Mouse (Mus musculus) limb, embryonic 15.5 days (tissue): Measurements from ENCODE around the gene Rad1. TPM values are rescaled to one million over a fixed set of nuclear protein-coding genes. Genes with fewer than 3 reads are reported as not detected.
"Not testable (repeated sequence)": the region's sequence is repeated elsewhere in the genome, so short reads cannot be mapped to it uniquely, and the experiment has no call there.

Experiments used
- ATAC-seq: fragments of 200-750 bp; cut with Nextera tagmentation; 2 replicates; pipeline ENCODE4 v1.8.0; 2017; ENCODE audit warnings: low read depth, moderate TSS enrichment; ENCODE audit not compliant: insufficient number of reproducible peaks, low FRiP score, low TSS enrichment
- H3K27ac ChIP-seq: fragments of 300-500 bp; sonication (generic); 2 replicates; pipeline ENCODE4 v1.5.1; 2015; ENCODE audit warnings: moderate library complexity, mild to moderate bottlenecking, inconsistent platforms
- H3K27me3 ChIP-seq: fragments of 300-500 bp; sonication (generic); 2 replicates; pipeline ENCODE4 v1.6.1; 2015; ENCODE audit warnings: inconsistent platforms
- H3K36me3 ChIP-seq: fragments of 300-500 bp; sonication (generic); 2 replicates; pipeline ENCODE4 v1.6.1; 2015; ENCODE audit warnings: inconsistent platforms
- H3K4me1 ChIP-seq: fragments of 300-500 bp; sonication (generic); 2 replicates; pipeline ENCODE4 v1.6.1; 2015; ENCODE audit warnings: inconsistent platforms
- H3K4me2 ChIP-seq: fragments of 300-500 bp; sonication (generic); 2 replicates; pipeline ENCODE4 v1.6.1; 2015; ENCODE audit warnings: mild to moderate bottlenecking, inconsistent platforms
- H3K4me3 ChIP-seq: fragments of 300-500 bp; sonication (generic); 2 replicates; pipeline ENCODE4 v1.5.1; 2015; ENCODE audit warnings: mild to moderate bottlenecking, inconsistent platforms
- H3K9ac ChIP-seq: fragments of 300-500 bp; sonication (generic); 2 replicates; pipeline ENCODE4 v1.6.1; 2015; ENCODE audit warnings: inconsistent platforms
- H3K9me3 ChIP-seq: fragments of 300-500 bp; sonication (generic); 2 replicates; pipeline ENCODE4 v1.6.1; 2016; ENCODE audit warnings: inconsistent platforms
- WGBS: fragments of 180-500 bp; shearing (Covaris S2); methylation state at CpG from one replicate; pipeline ENCODE4 v1.1.7; 2015; 5-methylcytosine and 5-hydroxymethylcytosine counted together
- polyA plus RNA-seq: library from polyadenylated mRNA; unstranded; fragments of >200 nt; fragmentation: Nextera tagmentation; extraction: Ambion mirVana; gene quantifications from 2 replicates; pipeline ENCODE4 v1.2.1, GENCODE M21; 2015

The Rad1 gene
- polyA plus RNA-seq, 1 experiment from 2014 or later: 27.6 TPM

- Histone ChIP-seq H3K27ac (no peak overlapping the region), H3K27me3 (no peaks in the 10 kb centered on the region), H3K4me1 (no peaks in the 10 kb centered on the region), H3K9ac (no peak overlapping the region), H3K36me3 (no peaks in the 10 kb centered on the region), H3K9me3 (no peaks in the 10 kb centered on the region), H3K4me2 (no peak overlapping the region), H3K4me3 (no peak overlapping the region)
- 86% methylated on average over 7 of the region's 7 CpGs for WGBS
- ATAC-seq: no peak
Observed at GRCm38 (mm10) chr15:10515166-10515565, 29.3 kb downstream of the Rad1 start.

- no peak overlapping the region for H3K9ac ChIP-seq
- H3K27me3 ChIP-seq: no peaks in the 10 kb centered on the region
- H3K4me2 ChIP-seq: no peak overlapping the region
- ATAC-seq: no peak
- WGBS: 70% methylated on average over 1 of the region's 1 CpGs
- no peaks in the 10 kb centered on the region for H3K36me3 ChIP-seq
- H3K9me3 ChIP-seq: no peaks in the 10 kb centered on the region
- H3K4me1 ChIP-seq: no peaks in the 10 kb centered on the region
- H3K4me3 ChIP-seq: no peak overlapping the region
- H3K27ac ChIP-seq: no peak overlapping the region
Observed at GRCm38 (mm10) chr15:10525896-10526295, 40.1 kb downstream of the Rad1 start.

GRCm38 (mm10) chr15:10531352-10531751 is 45.5 kb downstream of the Rad1 start:
- ATAC-seq: no peak
- Histone ChIP-seq H3K4me2 (no peak overlapping the region), H3K9me3 (no peaks in the 10 kb centered on the region), H3K4me1 (no peaks in the 10 kb centered on the region), H3K27ac (no peak overlapping the region), H3K36me3 (no peaks in the 10 kb centered on the region), H3K9ac (no peak overlapping the region), H3K4me3 (no peak overlapping the region), H3K27me3 (no peaks in the 10 kb centered on the region)
- WGBS: 93% methylated on average over 4 of the region's 4 CpGs

- not testable (repeated sequence) for H3K27ac ChIP-seq
- WGBS: 81% methylated on average over 10 of the region's 10 CpGs
Observed at GRCm38 (mm10) chr15:10533361-10533760, 47.5 kb downstream of the Rad1 start.

GRCm38 (mm10) chr15:10534591-10534990 is 48.8 kb downstream of the Rad1 start:
- Histone ChIP-seq H3K27ac (no peak overlapping the region), H3K4me2 (no peak overlapping the region), H3K9ac (no peak overlapping the region), H3K36me3 (no peaks in the 10 kb centered on the region), H3K4me1 (no peaks in the 10 kb centered on the region), H3K27me3 (no peaks in the 10 kb centered on the region), H3K4me3 (no peak overlapping the region), H3K9me3 (no peaks in the 10 kb centered on the region)
- no peak for ATAC-seq
- WGBS: 86% methylated on average over 5 of the region's 5 CpGs

More at GRCm38 (mm10) chr15:10533361-10533760, 47.5 kb downstream of the Rad1 start:
- not testable (repeated sequence) for H3K4me2 ChIP-seq, ATAC-seq, H3K9ac ChIP-seq, H3K27me3 ChIP-seq, H3K4me3 ChIP-seq, H3K4me1 ChIP-seq, H3K9me3 ChIP-seq, H3K36me3 ChIP-seq

- 41% methylated on average over 7 of the region's 7 CpGs for WGBS
- Histone ChIP-seq H3K36me3 (no peaks in the 10 kb centered on the region), H3K4me1 (peaks cover 14% of the 10 kb centered on the region), H3K9me3 (no peaks in the 10 kb centered on the region), H3K27me3 (no peaks in the 10 kb centered on the region), H3K9ac (no peak overlapping the region), H3K4me2 (no peak overlapping the region), H3K4me3 (no peak overlapping the region), H3K27ac (peak overlapping the region; percentile 60; the same call in 1 of the 2 replicates)
- no peak for ATAC-seq
Observed at GRCm38 (mm10) chr15:10535969-10536368, 50.2 kb downstream of the Rad1 start.

- ATAC-seq: peak; percentile 79
- WGBS: 28% methylated on average over 16 of the region's 16 CpGs
- peak overlapping the region; percentile 77 for H3K27ac ChIP-seq
Observed at GRCm38 (mm10) chr15:10540271-10541088, 54.7 kb downstream of the Rad1 start.

More at GRCm38 (mm10) chr15:10540271-10541088, 54.7 kb downstream of the Rad1 start:
- Histone ChIP-seq H3K4me3 (no peak overlapping the region), H3K36me3 (no peaks in the 10 kb centered on the region), H3K27me3 (no peaks in the 10 kb centered on the region), H3K4me2 (no peak overlapping the region), H3K4me1 (peaks cover 17% of the 10 kb centered on the region), H3K9me3 (no peaks in the 10 kb centered on the region), H3K9ac (no peak overlapping the region)

Other genes with a start within 250 kb of the Rad1 start
- gene Gm21973, start 160.6 kb upstream of the Rad1 start, polyA plus RNA-seq: not detected in 2 replicates
- gene Agxt2, start 127.5 kb upstream of the Rad1 start, polyA plus RNA-seq: not detected in 2 replicates
- gene Dnajc21, start 15.5 kb upstream of the Rad1 start, polyA plus RNA-seq: 11.2 and 11.3 TPM in 2 replicates
- 89.6 and 92.3 TPM in 2 replicates for gene Brix1, start 71 bp upstream of the Rad1 start, polyA plus RNA-seq
- gene Ttc23l, start 72.7 kb downstream of the Rad1 start, polyA plus RNA-seq: 0.11 TPM in 1 of 2 replicates, not detected in the other
- gene Rai14, start 228.6 kb downstream of the Rad1 start, polyA plus RNA-seq: 48.2 and 56.9 TPM in 2 replicates